Mouse (Mus musculus) heart, embryonic 14.5 days (tissue): ENCODE measurements around the gene Dkkl1. TPM values are rescaled to one million over a fixed set of nuclear protein-coding genes. Genes with fewer than 3 reads are reported as not detected.

Experiments
- ATAC-seq: fragments of 200-750 bp; cut with Nextera tagmentation; 2 replicates; pipeline ENCODE4 v1.8.0; 2017; ENCODE audit warnings: low read depth, moderate TSS enrichment; ENCODE audit not compliant: insufficient number of reproducible peaks, insufficient read depth, low FRiP score
- H3K27ac ChIP-seq, 2 experiments: fragments of 200-500 bp in 1 of 2; fragments of 300-500 bp in 1 of 2; sonication (generic) in 1 of 2; replicated peaks in 1 of 2; 2 replicates each; pipeline ENCODE4 v1.5.1; 2012 to 2014; ENCODE audit warnings: low read depth in 2 of 2, low read length in 2 of 2, control low read depth in 1 of 2, mild to moderate bottlenecking in 1 of 2, mixed read lengths in 1 of 2; ENCODE audit not compliant: control insufficient read depth in 1 of 2, insufficient read depth in 1 of 2
- H3K27me3 ChIP-seq: fragments of 300-500 bp; sonication (generic); 2 replicates; pipeline ENCODE4 v1.6.1; 2014; ENCODE audit warnings: mild to moderate bottlenecking, low read length, control low read depth; ENCODE audit not compliant: control insufficient read depth, insufficient read depth
- H3K36me3 ChIP-seq: fragments of 300-500 bp; sonication (generic); 2 replicates; pipeline ENCODE4 v1.6.1; 2014; ENCODE audit warnings: mild to moderate bottlenecking, control low read depth, low read length, mixed read lengths; ENCODE audit not compliant: control insufficient read depth, insufficient read depth
- H3K4me1 ChIP-seq, 2 experiments: fragments of 200-500 bp in 1 of 2; fragments of 300-500 bp in 1 of 2; sonication (generic) in 1 of 2; 2 replicates each; pipeline ENCODE4 v1.6.1; 2012 to 2014; ENCODE audit warnings: low read length in 2 of 2, control low read depth in 1 of 2, mixed read lengths in 1 of 2; ENCODE audit not compliant: control insufficient read depth in 2 of 2, insufficient read depth in 2 of 2
- H3K4me2 ChIP-seq: fragments of 300-500 bp; sonication (generic); 2 replicates; pipeline ENCODE4 v1.6.1; 2014; ENCODE audit warnings: mild to moderate bottlenecking, low read length
- H3K4me3 ChIP-seq, 2 experiments: fragments of 200-500 bp in 1 of 2; fragments of 300-500 bp in 1 of 2; sonication (generic) in 1 of 2; 2 replicates each; pipeline ENCODE4 v1.5.1; 2012 to 2014; ENCODE audit warnings: low read length in 2 of 2, mild to moderate bottlenecking in 2 of 2, control low read depth in 1 of 2, low read depth in 1 of 2, moderate library complexity in 1 of 2; ENCODE audit not compliant: control insufficient read depth in 1 of 2, insufficient read depth in 1 of 2
- H3K9ac ChIP-seq: fragments of 300-500 bp; sonication (generic); 2 replicates; pipeline ENCODE4 v1.6.1; 2014; ENCODE audit warnings: mild to moderate bottlenecking, low read length
- H3K9me3 ChIP-seq: fragments of 300-500 bp; sonication (generic); 2 replicates; pipeline ENCODE4 v1.6.1; 2016; ENCODE audit warnings: low read length, control low read depth; ENCODE audit not compliant: control insufficient read depth
- WGBS: fragments of 180-500 bp; shearing (Covaris S2); extraction: QIAGEN DNeasy Blood & Tissue Kit; methylation state at CpG from one replicate; pipeline ENCODE4 v1.1.7; 2014; 5-methylcytosine and 5-hydroxymethylcytosine counted together
- polyA plus RNA-seq: library from polyadenylated mRNA; unstranded; fragments of >200 nt; fragmentation: Nextera tagmentation; extraction: Ambion mirVana; gene quantifications from 2 replicates; pipeline ENCODE4 v1.2.1, GENCODE M21; 2014

Gene Dkkl1
- polyA plus RNA-seq, 1 experiment from 2014 or later: 1.7 TPM

- Histone ChIP-seq H3K4me1 (peaks cover 6 to 10% of the 10 kb centered on the region in 2 experiments; a peak in 3 of 4 replicates), H3K9me3 (peaks cover 14% of the 10 kb centered on the region), H3K4me2 (no peak overlapping the region), H3K36me3 (peaks cover 12% of the 10 kb centered on the region), H3K27me3 (peaks cover 74% of the 10 kb centered on the region), H3K4me3 (no peak overlapping the region; a peak in 1 of 4 replicates), H3K9ac (no peak overlapping the region), H3K27ac (no peak overlapping the region)
- ATAC-seq: no peak
- 41% methylated on average over 5 of the region's 5 CpGs for WGBS
These were observed 47.1 kb downstream of the Dkkl1 start for GRCm38 (mm10) chr7:45164833-45165232.

- peaks cover 6 to 10% of the 10 kb centered on the region in 2 experiments; a peak in 3 of 4 replicates for H3K4me1 ChIP-seq
- no peak within 1 kb of the TSS for H3K27ac ChIP-seq
- 4% methylated on average over 32 of the region's 41 CpGs for WGBS
- peaks cover 66% of the 10 kb centered on the region for H3K27me3 ChIP-seq
- H3K4me3 ChIP-seq: peak within 1 kb of the TSS; percentile 31 to 35
- H3K9me3 ChIP-seq: peaks cover 5% of the 10 kb centered on the region
- no peak for ATAC-seq
- H3K4me2 ChIP-seq: peak within 1 kb of the TSS; percentile 62
- H3K9ac ChIP-seq: peak within 1 kb of the TSS; percentile 42; the same call in 1 of the 2 replicates
- peaks cover 20% of the 10 kb centered on the region for H3K36me3 ChIP-seq
These were observed 48.0 kb downstream of the Dkkl1 start, which contains the start of gene Slc17a7 for GRCm38 (mm10) chr7:45163735-45164490. Gene Slc17a7 (plus strand): TSS chr7:45163949.

- peaks cover 6 to 10% of the 10 kb centered on the region in 2 experiments; a peak in 3 of 4 replicates for H3K4me1 ChIP-seq
- H3K9ac ChIP-seq: no peak overlapping the region
- no peak overlapping the region for H3K4me3 ChIP-seq
- H3K4me2 ChIP-seq: no peak overlapping the region
- H3K27me3 ChIP-seq: peaks cover 58% of the 10 kb centered on the region
- H3K36me3 ChIP-seq: peaks cover 25% of the 10 kb centered on the region
- WGBS: 76% methylated on average over 9 of the region's 9 CpGs
- H3K27ac ChIP-seq: no peak overlapping the region
- no peaks in the 10 kb centered on the region for H3K9me3 ChIP-seq
- no peak for ATAC-seq
These were observed 48.8 kb downstream of the Dkkl1 start for GRCm38 (mm10) chr7:45162996-45163615.

- ATAC-seq: no peak
- peaks cover 52% of the 10 kb centered on the region for H3K27me3 ChIP-seq
- peaks cover 6 to 10% of the 10 kb centered on the region in 2 experiments; a peak in 3 of 4 replicates for H3K4me1 ChIP-seq
- WGBS: 27% methylated on average over 6 of the region's 6 CpGs
- H3K36me3 ChIP-seq: peaks cover 30% of the 10 kb centered on the region
- peak overlapping the region; percentile 72 for H3K4me2 ChIP-seq
- H3K27ac ChIP-seq: no peak overlapping the region
- H3K9me3 ChIP-seq: no peaks in the 10 kb centered on the region
- peak overlapping the region; percentile 35 to 43; a peak in 3 of 4 replicates for H3K4me3 ChIP-seq
- H3K9ac ChIP-seq: no peak overlapping the region
These were observed 49.4 kb downstream of the Dkkl1 start for GRCm38 (mm10) chr7:45162551-45162950.

- Histone ChIP-seq H3K9me3 (no peaks in the 10 kb centered on the region), H3K9ac (peak overlapping the region; percentile 36; the same call in 1 of the 2 replicates), H3K27me3 (peaks cover 45% of the 10 kb centered on the region), H3K4me2 (peak overlapping the region; percentile 72), H3K4me3 (peak overlapping the region; percentile 35 to 43), H3K36me3 (peaks cover 33% of the 10 kb centered on the region), H3K4me1 (peaks cover 6 to 10% of the 10 kb centered on the region in 2 experiments; a peak in 3 of 4 replicates), H3K27ac (no peak overlapping the region)
- ATAC-seq: peak; percentile 60
- WGBS: 5% methylated on average over 35 of the region's 35 CpGs
These were observed 50.1 kb downstream of the Dkkl1 start for GRCm38 (mm10) chr7:45161612-45162473.

GRCm38 (mm10) chr7:45160866-45161265 lies 51.1 kb downstream of the Dkkl1 start:
- Histone ChIP-seq H3K27ac (no peak overlapping the region), H3K36me3 (peaks cover 39% of the 10 kb centered on the region), H3K9ac (no peak overlapping the region), H3K4me2 (no peak overlapping the region), H3K9me3 (no peaks in the 10 kb centered on the region), H3K4me1 (peaks cover 6 to 10% of the 10 kb centered on the region in 2 experiments; a peak in 3 of 4 replicates), H3K4me3 (no peak overlapping the region), H3K27me3 (peaks cover 35% of the 10 kb centered on the region)
- no peak for ATAC-seq
- WGBS: 87% methylated on average over 3 of the region's 3 CpGs

- no peak for ATAC-seq
- Histone ChIP-seq H3K36me3 (peaks cover 39% of the 10 kb centered on the region), H3K4me2 (no peak overlapping the region), H3K27ac (no peak overlapping the region), H3K4me3 (no peak overlapping the region), H3K4me1 (peaks cover 6 to 10% of the 10 kb centered on the region in 2 experiments; a peak in 3 of 4 replicates), H3K27me3 (peaks cover 30% of the 10 kb centered on the region), H3K9me3 (no peaks in the 10 kb centered on the region), H3K9ac (no peak overlapping the region)
- 89% methylated on average over 6 of the region's 6 CpGs for WGBS
These were observed 51.6 kb downstream of the Dkkl1 start for GRCm38 (mm10) chr7:45160316-45160800.
